Mouse (Mus musculus): ENCODE data around the gene Gm14137.

- TF ChIP-seq EP300 (IDR thresholded peaks at IDR 0.05) (no peak), CTCF (IDR thresholded peaks at IDR 0.05) (no peak)
Measured at GRCm38 (mm10) chr2:119173991-119174651, at the start of gene Gm14137.

Data from lung, postnatal 0 days (tissue).